Mouse (Mus musculus) liver, postnatal 0 days (tissue): ENCODE results near the gene Samd13.
A peak's percentile ranks its signal among the peaks of the same experiment; 100 is the strongest.

Experiments used
- CTCF ChIP-seq: sonication (generic); IDR thresholded peaks from 2 replicates; pipeline ENCODE4 v1.5.1; 2016; ENCODE audit warnings: antibody characterized with exemption, low read depth
- EP300 ChIP-seq: IDR thresholded peaks from 2 replicates; pipeline ENCODE4 v1.6.1; 2016; ENCODE audit warnings: antibody characterized with exemption, low read depth, mild to moderate bottlenecking

DNA sequence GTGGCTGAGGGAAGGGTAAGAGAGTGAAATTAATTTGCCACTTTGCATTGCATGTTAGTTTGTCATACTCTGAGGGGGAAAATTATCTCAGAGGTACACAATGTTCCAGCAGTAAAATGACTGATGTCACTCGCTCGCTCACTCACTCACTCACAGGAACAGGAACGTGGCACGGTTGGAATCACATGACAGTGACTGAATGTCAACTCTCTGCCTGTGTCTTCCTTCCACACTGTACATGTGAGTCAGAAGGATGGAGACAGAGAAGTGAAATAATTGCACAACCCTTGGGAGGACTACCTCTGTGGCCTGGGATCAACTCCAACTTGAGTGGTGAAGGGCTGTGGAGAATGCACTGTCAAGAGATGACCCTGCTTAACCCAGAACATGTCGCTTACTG lies 28.0 kb downstream of the Samd13 start:
- no peak for TF ChIP-seq CTCF
- peak; percentile 60 for TF ChIP-seq EP300
